Mouse (Mus musculus) myocyte (in vitro differentiated cells): ENCODE measurements around the gene Slc41a2. TPM values are rescaled to one million over a fixed set of nuclear protein-coding genes. Genes with fewer than 3 reads are reported as not detected.

ENCODE experiments used
- H3K27me3 ChIP-seq: one replicate; pipeline ENCODE4 v1.6.1; 2011; ENCODE audit not compliant: control insufficient read depth, insufficient read depth, insufficient read length
- H3K36me3 ChIP-seq: one replicate; pipeline ENCODE4 v1.6.1; 2011; ENCODE audit not compliant: control insufficient read depth, insufficient read depth
- H3K4me2 ChIP-seq: one replicate; pipeline ENCODE4 v1.6.1; 2011; ENCODE audit warnings: low read depth, control low read depth
- H3K4me3 ChIP-seq: one replicate; pipeline ENCODE4 v1.5.1; 2011; ENCODE audit warnings: mild to moderate bottlenecking, control low read depth, moderate library complexity
- H3K79me2 ChIP-seq: one replicate; pipeline ENCODE4 v1.6.1; 2011; ENCODE audit not compliant: control insufficient read depth, insufficient read depth
- H3ac ChIP-seq: one replicate; pipeline ENCODE4 v1.6.1; 2011; ENCODE audit not compliant: control insufficient read depth, insufficient read length
- CEBPB ChIP-seq: IDR thresholded peaks from 2 replicates; pipeline ENCODE4 v1.6.1; 2011; ENCODE audit warnings: mild to moderate bottlenecking, moderate library complexity; ENCODE audit not compliant: poor library complexity, insufficient read depth, severe bottlenecking
- E2F4 ChIP-seq: IDR thresholded peaks from one replicate; pipeline ENCODE4 v1.6.1; 2011; ENCODE audit warnings: mild to moderate bottlenecking, control low read depth, moderate library complexity; ENCODE audit not compliant: insufficient read depth
- MAX ChIP-seq: IDR thresholded peaks from one replicate; pipeline ENCODE4 v1.6.1; 2011; ENCODE audit warnings: low read depth, mild to moderate bottlenecking, control low read depth
- MYOD1 ChIP-seq, 3 experiments: IDR thresholded peaks; one replicate each; pipeline ENCODE4 v1.6.1; 2011; ENCODE audit warnings: control low read depth in 2 of 3, low read depth in 2 of 3, mild to moderate bottlenecking in 2 of 3, moderate library complexity in 1 of 3; ENCODE audit not compliant: insufficient read length in 2 of 3, control insufficient read depth in 1 of 3
- MYOG ChIP-seq, 3 experiments: IDR thresholded peaks; one replicate each; pipeline ENCODE4 v1.6.1; 2011; ENCODE audit warnings: control low read depth in 2 of 3, low read depth in 2 of 3, mild to moderate bottlenecking in 2 of 3; ENCODE audit not compliant: insufficient read length in 2 of 3, control insufficient read depth in 1 of 3, insufficient read depth in 1 of 3
- POLR2A ChIP-seq: IDR thresholded peaks from one replicate; pipeline ENCODE4 v1.6.1; 2011; ENCODE audit warnings: low read depth, mild to moderate bottlenecking, control low read depth, moderate library complexity; ENCODE audit not compliant: insufficient read length
- POLR2AphosphoS2 ChIP-seq: IDR thresholded peaks from one replicate; pipeline ENCODE4 v1.6.1; 2011; ENCODE audit warnings: low read depth, control low read depth; ENCODE audit not compliant: insufficient read length
- REST ChIP-seq: IDR thresholded peaks from one replicate; pipeline ENCODE4 v1.6.1; 2011; ENCODE audit warnings: mild to moderate bottlenecking, control low read depth, moderate library complexity; ENCODE audit not compliant: insufficient read depth, insufficient read length
- SRF ChIP-seq: IDR thresholded peaks from one replicate; pipeline ENCODE4 v1.6.1; 2011; ENCODE audit warnings: low read depth; ENCODE audit not compliant: control insufficient read depth, insufficient read length
- TCF12 ChIP-seq: IDR thresholded peaks from one replicate; pipeline ENCODE4 v1.6.1; 2011; ENCODE audit warnings: mild to moderate bottlenecking, control low read depth; ENCODE audit not compliant: poor library complexity, insufficient read depth, severe bottlenecking
- TCF3 ChIP-seq: IDR thresholded peaks from one replicate; pipeline ENCODE4 v1.6.1; 2011; ENCODE audit warnings: low read depth, control low read depth; ENCODE audit not compliant: insufficient read length
- USF1 ChIP-seq: IDR thresholded peaks from one replicate; pipeline ENCODE4 v1.6.1; 2011; ENCODE audit warnings: low read depth, mild to moderate bottlenecking, control low read depth, moderate library complexity
- polyA plus RNA-seq: library from polyadenylated mRNA; unstranded; fragments of >200 nt; fragmentation: generic; extraction: Trizol; gene quantifications from one replicate; pipeline ENCODE4 v1.2.1, GENCODE M21; 2012; ENCODE audit warnings: missing spikeins

The Slc41a2 gene
- 5.3 TPM for polyA plus RNA-seq

- TF ChIP-seq REST = no peak
- TF ChIP-seq E2F4 = no peak
- TF ChIP-seq TCF3 = peak; percentile 0
- TF ChIP-seq SRF = no peak
- peak; percentile 75 for TF ChIP-seq POLR2AphosphoS2
- TF ChIP-seq POLR2A = peak; percentile 53
- no peak for TF ChIP-seq MAX
- TF ChIP-seq MYOG (IDR thresholded peaks at IDR 0.05; ENCODE audit: control insufficient read depth in 1 of 3, insufficient read depth in 1 of 3, insufficient read length in 2 of 3, low read depth in 2 of 3) = peak in 1 of 3 experiments; percentile 25
- TF ChIP-seq USF1 = no peak
- no peak for TF ChIP-seq MYOD1 (IDR thresholded peaks at IDR 0.05; ENCODE audit: control insufficient read depth in 1 of 3, insufficient read length in 2 of 3, low read depth in 2 of 3)
- TF ChIP-seq CEBPB = no peak
- no peak for TF ChIP-seq TCF12
- H3K36me3 ChIP-seq = no peaks in the 10 kb centered on the region
- no peaks in the 10 kb centered on the region for H3K27me3 ChIP-seq
- H3K79me2 ChIP-seq = peaks cover 19% of the 10 kb centered on the region
- peak within 1 kb of the TSS; percentile 89 for H3K4me2 ChIP-seq
- peak within 1 kb of the TSS; percentile 31 for H3K4me3 ChIP-seq
- H3ac ChIP-seq = peak within 1 kb of the TSS; percentile 13
Measured at GRCm38 (mm10) chr10:83337159-83337951, at the start of gene Slc41a2. Slc41a2 (minus strand) TSS chr10:83337882.

GRCm38 (mm10) chr10:83385330-83385910, 47.7 kb upstream of the Slc41a2 start:
- TF ChIP-seq MYOG (IDR thresholded peaks at IDR 0.05; ENCODE audit: control insufficient read depth in 1 of 3, insufficient read depth in 1 of 3, insufficient read length in 2 of 3, low read depth in 2 of 3) (no peak), E2F4 (no peak), SRF (no peak), TCF12 (no peak), TCF3 (no peak)
- H3K27me3 ChIP-seq = no peaks in the 10 kb centered on the region
- no peaks in the 10 kb centered on the region for H3K79me2 ChIP-seq

GRCm38 (mm10) chr10:83384456-83385215, 47.0 kb upstream of the Slc41a2 start:
- TF ChIP-seq POLR2A (no peak), POLR2AphosphoS2 (no peak), MYOD1 (IDR thresholded peaks at IDR 0.05; ENCODE audit: control insufficient read depth in 1 of 3, insufficient read length in 2 of 3, low read depth in 2 of 3) (no peak), TCF3 (no peak), E2F4 (no peak), MYOG (IDR thresholded peaks at IDR 0.05; ENCODE audit: control insufficient read depth in 1 of 3, insufficient read depth in 1 of 3, insufficient read length in 2 of 3, low read depth in 2 of 3) (no peak), SRF (no peak)
- peaks cover 5% of the 10 kb centered on the region for H3K36me3 ChIP-seq
- no peak overlapping the region for H3ac ChIP-seq
- no peaks in the 10 kb centered on the region for H3K27me3 ChIP-seq
- no peak overlapping the region for H3K4me3 ChIP-seq
- no peak overlapping the region for H3K4me2 ChIP-seq
- no peaks in the 10 kb centered on the region for H3K79me2 ChIP-seq

More at GRCm38 (mm10) chr10:83385330-83385910, 47.7 kb upstream of the Slc41a2 start:
- Histone ChIP-seq H3K4me3 (no peak overlapping the region), H3K4me2 (no peak overlapping the region), H3K36me3 (peaks cover 5% of the 10 kb centered on the region), H3ac (no peak overlapping the region)

- no peaks in the 10 kb centered on the region for H3K27me3 ChIP-seq
- H3K36me3 ChIP-seq = peaks cover 5% of the 10 kb centered on the region
- no peak overlapping the region for H3K4me3 ChIP-seq
- H3K4me2 ChIP-seq = no peak overlapping the region
- H3ac ChIP-seq = no peak overlapping the region
- H3K79me2 ChIP-seq = no peaks in the 10 kb centered on the region
- no peak for TF ChIP-seq MYOG (IDR thresholded peaks at IDR 0.05; ENCODE audit: control insufficient read depth in 1 of 3, insufficient read depth in 1 of 3, insufficient read length in 2 of 3, low read depth in 2 of 3)
Measured at GRCm38 (mm10) chr10:83383863-83384262, 46.2 kb upstream of the Slc41a2 start.

GRCm38 (mm10) chr10:83382988-83383387, 45.3 kb upstream of the Slc41a2 start:
- Histone ChIP-seq H3K4me2 (no peak overlapping the region), H3K79me2 (no peaks in the 10 kb centered on the region), H3K36me3 (peaks cover 5% of the 10 kb centered on the region), H3K27me3 (no peaks in the 10 kb centered on the region), H3ac (no peak overlapping the region), H3K4me3 (no peak overlapping the region)
- TF ChIP-seq POLR2AphosphoS2 (no peak), TCF3 (no peak), REST (no peak), POLR2A (no peak), E2F4 (no peak), MYOD1 (IDR thresholded peaks at IDR 0.05; ENCODE audit: control insufficient read depth in 1 of 3, insufficient read length in 2 of 3, low read depth in 2 of 3) (no peak), TCF12 (no peak), USF1 (no peak), CEBPB (no peak), SRF (no peak), MAX (no peak), MYOG (IDR thresholded peaks at IDR 0.05; ENCODE audit: control insufficient read depth in 1 of 3, insufficient read depth in 1 of 3, insufficient read length in 2 of 3, low read depth in 2 of 3) (no peak)
